Mouse (Mus musculus) granulocyte monocyte progenitor cell, adult 5-6 weeks (primary cell): ENCODE results near the gene Tango6. TPM values are rescaled to one million over a fixed set of nuclear protein-coding genes. Genes with fewer than 3 reads are reported as not detected.

Experiments used
- ATAC-seq: replicated peaks from 2 replicates; pipeline ENCODE4 v1.8.0; 2016; ENCODE audit warnings: mild to moderate bottlenecking, moderate TSS enrichment, inconsistent platforms; ENCODE audit not compliant: poor library complexity, severe bottlenecking
- total RNA-seq, 2 experiments: library from RNA; stranded (forward) in 1 of 2; stranded (reverse) in 1 of 2; fragments of 200-712, 200-1000 nt in 1 of 2; fragments of >200 nt in 1 of 2; fragmentation: Nextera tagmentation in 1 of 2; gene quantifications; 2 replicates each; pipeline ENCODE4 v1.2.3; 2014 to 2017

Gene Tango6
- total RNA-seq (2014; fragmentation: Nextera tagmentation) (8.2 and 12.5 TPM in 2 replicates), total RNA-seq (2017) (6.2 and 7.0 TPM in 2 replicates)

GRCm38 (mm10) chr8:106682971-106683668, at the start of gene Tango6:
Gene Tango6, plus strand, starts transcription at chr8:106683068.
- peak; percentile 94 for ATAC-seq

DNA sequence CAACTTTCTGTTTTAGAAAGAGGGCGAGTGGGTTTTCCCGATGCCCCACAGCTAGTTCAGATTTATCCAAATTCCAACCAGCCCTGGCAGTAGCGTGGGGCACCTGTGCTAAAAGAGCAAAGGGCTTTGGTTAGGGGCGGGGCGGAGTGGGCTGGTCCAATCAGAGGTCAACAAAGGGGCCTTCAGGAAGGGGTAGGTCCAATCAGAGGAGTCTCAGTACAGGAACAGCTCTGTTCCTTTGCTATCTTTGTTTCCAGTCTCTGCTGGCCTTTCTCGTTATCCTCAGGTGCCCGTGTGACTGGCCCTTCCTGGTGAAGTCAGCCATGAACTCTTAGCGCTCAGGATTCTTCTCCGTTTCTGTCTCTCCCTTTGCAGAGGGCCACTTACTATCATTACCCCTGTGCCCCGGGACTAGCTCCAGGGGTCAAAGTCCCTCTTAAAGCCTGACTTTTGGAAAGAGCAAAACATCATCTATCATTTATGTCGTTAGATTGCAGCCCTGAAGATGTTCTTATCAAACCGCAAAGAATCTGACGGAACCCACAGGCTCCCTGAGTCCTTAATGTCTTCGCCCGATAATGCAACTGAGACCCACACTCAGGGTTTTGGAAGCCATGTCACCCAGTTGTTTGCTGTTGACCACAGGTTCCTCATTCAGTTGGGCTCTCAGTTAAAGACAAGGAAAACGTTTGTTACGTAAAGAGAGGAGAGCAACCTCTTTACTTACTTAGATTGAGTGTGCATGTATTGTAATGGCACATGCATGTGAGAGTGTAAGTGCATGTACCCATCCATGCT, 49.3 kb upstream of the Tango6 start:
- peak; percentile 77 for ATAC-seq

DNA sequence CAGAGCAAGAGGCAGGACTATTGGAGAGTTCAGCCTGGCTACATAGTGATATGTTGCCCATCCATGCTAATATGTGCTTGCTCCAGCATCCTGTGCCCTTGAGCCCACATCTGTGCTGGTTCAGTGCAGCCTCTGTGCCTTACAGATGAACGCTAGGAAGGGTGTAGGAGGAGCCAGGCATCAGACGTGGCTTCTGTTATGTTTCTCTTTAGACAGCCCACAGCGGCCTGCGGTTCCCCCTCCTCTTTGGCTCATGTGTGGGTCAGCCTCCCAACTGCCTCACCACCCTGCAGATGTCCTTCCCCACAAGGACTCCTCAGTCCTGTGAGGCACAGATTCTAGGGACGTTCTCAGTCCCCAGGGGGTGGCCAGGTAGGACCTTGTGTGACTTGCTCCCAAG, 47.6 kb upstream of the Tango6 start:
- ATAC-seq, result peak; percentile 62

- no peak for ATAC-seq
Observed at GRCm38 (mm10) chr8:106637446-106637845, 45.4 kb upstream of the Tango6 start.

GRCm38 (mm10) chr8:106638768-106639295, 44.0 kb upstream of the Tango6 start:
- no peak for ATAC-seq

GRCm38 (mm10) chr8:106640212-106640611, 42.7 kb upstream of the Tango6 start:
- ATAC-seq, result no peak

GRCm38 (mm10) chr8:106640921-106641320, 41.9 kb upstream of the Tango6 start:
- no peak for ATAC-seq

- ATAC-seq, result no peak
Observed at GRCm38 (mm10) chr8:106642172-106642571, 40.7 kb upstream of the Tango6 start.

DNA sequence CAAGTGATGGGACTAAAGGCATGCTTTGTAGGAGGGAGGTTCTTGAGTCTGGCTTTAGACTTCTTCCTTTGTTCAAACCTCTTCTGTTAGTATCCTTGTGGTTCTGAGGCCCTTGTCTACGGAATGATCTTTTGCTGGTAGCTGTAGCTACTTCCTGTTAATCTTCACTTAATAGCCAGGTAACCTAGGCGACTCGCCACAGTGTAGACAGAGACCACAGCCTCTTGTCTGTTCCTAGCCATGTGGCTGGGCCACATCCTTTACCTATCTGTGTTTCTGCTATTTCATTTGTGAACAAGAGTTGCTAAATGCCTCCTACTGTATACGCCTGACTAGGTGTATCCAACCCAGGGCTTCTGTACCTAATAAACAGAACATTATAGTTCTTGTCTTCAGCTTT, 39.8 kb upstream of the Tango6 start:
- peak; percentile 84 for ATAC-seq

- ATAC-seq, result no peak
Observed at GRCm38 (mm10) chr8:106644957-106645356, 37.9 kb upstream of the Tango6 start.

DNA sequence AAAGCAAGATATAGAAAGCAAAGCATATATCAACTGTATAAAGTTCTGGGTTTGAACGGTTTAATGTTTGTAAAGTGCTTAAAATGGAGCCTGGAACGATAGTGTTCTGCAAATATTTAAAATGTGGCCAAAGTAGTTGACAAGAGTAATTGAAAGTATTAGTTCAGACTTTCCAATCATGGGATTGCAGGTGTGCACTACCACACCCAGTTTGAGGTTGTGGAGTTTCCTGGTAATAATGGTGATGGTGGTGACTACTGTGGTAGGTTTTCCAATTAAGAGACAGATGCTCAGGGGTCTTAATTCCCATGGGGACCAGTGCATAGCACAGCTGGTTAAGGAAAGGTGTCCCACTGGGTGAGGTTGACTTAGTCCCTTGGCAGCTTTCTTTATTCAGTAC, 36.7 kb upstream of the Tango6 start:
- no peak for ATAC-seq

GRCm38 (mm10) chr8:106646731-106647130, 36.1 kb upstream of the Tango6 start:
- ATAC-seq, result no peak

DNA sequence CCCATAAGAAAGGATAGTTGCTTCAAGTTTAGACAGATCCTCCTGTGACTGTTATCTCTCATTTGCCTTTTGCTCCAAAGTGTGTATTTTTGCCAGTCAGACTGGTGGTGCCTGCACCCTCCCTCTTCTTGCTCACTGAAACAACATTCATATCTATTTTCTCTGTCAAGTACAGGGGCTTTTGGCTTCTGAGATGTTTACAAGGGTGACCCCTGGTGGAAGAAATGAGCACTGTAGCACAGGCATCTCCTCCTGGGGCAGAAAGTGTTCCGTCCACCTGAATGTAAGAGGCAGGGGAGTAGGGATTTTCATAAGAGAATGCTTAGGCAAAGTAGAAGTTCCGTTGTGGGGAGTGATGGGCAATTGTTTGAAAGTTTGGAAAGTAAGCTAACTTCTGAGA, 35.5 kb upstream of the Tango6 start:
- ATAC-seq, result peak; percentile 55; the same call in 1 of the 2 replicates

DNA sequence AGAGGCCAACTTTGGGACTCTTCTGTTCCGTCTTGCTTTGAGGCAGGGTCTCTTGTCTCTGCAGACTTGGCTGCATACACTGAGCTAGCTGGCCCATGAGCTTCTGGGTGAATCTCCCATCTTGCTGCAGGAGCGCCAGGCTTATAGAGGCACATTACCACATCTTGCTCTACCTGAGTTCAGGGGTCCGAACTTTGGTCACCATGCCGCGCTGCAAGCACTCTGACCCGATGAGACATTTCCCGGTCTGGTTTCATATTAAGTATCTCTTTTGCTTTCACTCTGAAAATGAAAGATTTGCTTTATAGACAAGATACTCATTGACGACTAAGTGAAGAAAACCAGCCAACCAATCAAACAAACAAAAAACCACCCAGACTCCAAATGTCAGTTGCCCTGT, 34.4 kb upstream of the Tango6 start:
- no peak for ATAC-seq

- no peak for ATAC-seq
Observed at GRCm38 (mm10) chr8:106651994-106652393, 30.9 kb upstream of the Tango6 start.

DNA sequence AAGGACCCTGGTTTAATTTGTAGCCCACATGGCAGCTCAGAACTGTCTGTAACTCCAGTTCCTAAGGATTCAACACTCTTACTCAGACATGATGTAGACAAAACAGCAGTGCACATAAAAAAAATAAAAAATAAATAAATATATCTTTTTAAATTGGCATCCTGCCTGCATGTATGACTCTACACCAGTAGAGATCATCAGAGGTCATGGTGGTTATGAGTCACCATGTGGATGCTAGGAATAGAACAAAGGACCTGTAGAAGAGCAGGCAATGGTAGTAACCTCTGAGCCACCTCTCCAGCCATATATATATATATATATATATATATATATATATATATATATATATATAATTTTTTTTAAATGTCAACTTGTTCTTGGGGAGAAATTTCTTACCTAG, 26.8 kb upstream of the Tango6 start:
- ATAC-seq, result no peak

- ATAC-seq, result no peak
Observed at GRCm38 (mm10) chr8:106672786-106673185, 10.1 kb upstream of the Tango6 start.

DNA sequence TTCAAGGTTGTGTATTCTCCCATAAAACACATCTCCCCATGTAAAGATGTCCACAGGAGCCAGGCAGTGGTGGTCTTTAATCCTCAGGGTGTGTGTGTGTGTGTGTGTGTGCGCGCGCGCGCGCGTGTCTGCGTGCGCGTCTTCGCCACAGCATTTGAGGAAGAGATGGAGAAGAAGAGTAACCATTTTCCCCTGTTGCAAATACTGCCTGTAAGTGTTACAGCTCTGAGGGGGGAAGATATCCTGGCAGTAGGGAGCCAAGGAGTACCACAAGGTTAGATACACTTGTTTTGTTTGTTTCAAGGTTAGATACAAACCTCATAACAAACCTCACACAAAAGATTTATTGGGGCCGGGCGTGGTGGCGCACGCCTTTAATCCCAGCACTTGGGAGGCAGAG, 8.6 kb upstream of the Tango6 start:
- no peak for ATAC-seq

DNA sequence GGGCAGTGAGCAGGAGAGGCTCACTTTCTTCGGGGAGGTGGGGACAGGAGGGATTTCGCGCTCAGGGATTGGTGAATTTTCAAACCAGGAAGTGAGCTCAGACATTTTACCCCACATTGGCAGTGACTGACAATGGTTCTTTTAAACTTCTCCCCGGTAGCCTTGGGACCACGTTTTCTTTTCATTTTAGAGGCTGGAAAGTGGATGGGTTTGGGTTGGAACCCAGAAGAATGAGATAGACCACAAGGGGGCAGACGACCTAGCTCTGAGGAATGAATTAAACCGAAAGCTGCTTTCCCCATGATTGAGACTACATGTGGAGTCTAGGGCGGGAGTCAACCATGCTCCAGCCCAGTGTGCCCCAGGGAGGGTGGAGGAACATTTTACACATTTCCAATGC, 8.0 kb upstream of the Tango6 start:
- ATAC-seq, result 0 out of 2 replicates have a peak, but pooled peaks have one; percentile 27

DNA sequence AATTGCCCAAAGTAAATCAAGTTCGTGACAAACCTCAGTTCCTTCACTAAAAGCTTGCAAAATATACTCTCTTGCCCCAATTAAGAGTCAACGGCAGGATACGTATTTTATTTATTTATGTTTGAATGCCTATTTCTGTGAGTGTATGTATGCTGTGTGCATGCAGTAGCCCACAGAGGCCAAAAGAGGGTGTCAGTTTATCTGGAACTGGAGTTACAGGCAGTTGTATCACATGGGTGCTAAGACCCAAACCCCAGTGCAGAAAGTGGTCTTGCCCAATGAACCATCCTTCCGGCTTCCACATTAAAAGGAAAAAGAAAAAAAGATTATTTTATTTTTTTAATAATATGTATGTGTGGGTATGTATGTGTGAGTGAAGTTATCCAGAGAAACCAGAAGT, 1.5 kb downstream of the Tango6 start:
- ATAC-seq, result no peak

GRCm38 (mm10) chr8:106687479-106687878, 4.6 kb downstream of the Tango6 start:
- peak; percentile 42 for ATAC-seq
